Mouse (Mus musculus) G1E (cell line): Measurements from ENCODE around the gene Ogfrl1.

Experiments
- CTCF ChIP-seq: IDR thresholded peaks from 2 replicates; pipeline ENCODE4 v1.5.1; 2012; ENCODE audit warnings: low read depth, low read length, inconsistent platforms, mixed read lengths
- GATA1 ChIP-seq: IDR thresholded peaks from 2 replicates; pipeline ENCODE4 v1.6.1; 2012; ENCODE audit warnings: borderline replicate concordance, low read length, inconsistent platforms, mixed read lengths

DNA sequence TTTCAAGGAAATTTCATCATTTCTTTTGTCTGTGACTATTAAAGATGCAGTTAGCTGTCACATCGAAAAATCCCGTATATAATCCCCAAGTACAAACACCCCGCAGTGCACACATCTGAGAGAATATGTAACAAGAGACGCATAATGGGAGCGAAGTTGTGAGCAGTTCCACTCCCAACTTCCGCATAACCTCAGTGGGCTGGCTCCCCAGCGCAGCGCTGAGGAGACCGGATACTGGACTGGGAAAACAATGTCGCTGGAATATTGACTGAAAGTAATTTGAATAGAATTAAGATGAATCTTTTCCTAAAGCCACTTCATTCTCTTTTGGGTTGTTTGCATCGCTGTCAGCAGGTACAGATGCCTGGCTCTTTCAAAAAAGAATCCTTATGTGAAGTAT, 74.3 kb downstream of the Ogfrl1 start:
- no peak for TF ChIP-seq CTCF
- TF ChIP-seq GATA1 = no peak
